Mouse (Mus musculus) left cerebral cortex, postnatal 14 days (tissue): Measurements from ENCODE around the gene Zc3h4. TPM values are rescaled to one million over a fixed set of nuclear protein-coding genes. Genes with fewer than 3 reads are reported as not detected.
"Not testable (repeated sequence)": the region's sequence is repeated elsewhere in the genome, so short reads cannot be mapped to it uniquely, and the experiment has no call there.

ENCODE experiments used
- DNase-seq, 2 experiments: peaks; one replicate each; pipeline ENCODE4 v3.0.0; 2021 to 2022; ENCODE audit warnings: low spot score in 2 of 2, mixed read lengths in 1 of 2
- intact Hi-C: fragments of 180-260 bp; cut with DNase I; formaldehyde crosslinking; loops from one replicate; pipeline ENCODE4 v1.15.1; 2025
- long read RNA-seq, 2 experiments: library from polyadenylated mRNA; stranded (forward); transcript quantifications; one replicate each; pipeline ENCODE4 v2.0.0; 2021
- total RNA-seq, 2 experiments: library from RNA; stranded (reverse); gene quantifications; 2 replicates each; pipeline ENCODE4 v1.2.3; 2021

Gene Zc3h4
- total RNA-seq = 10 to 100 TPM; 55.1 to 55.7 TPM
- long read RNA-seq, experiment 1, partial matches to known transcripts = 12 of 12 reads
- long read RNA-seq, experiment 1, other reads (novel, unspliced or antisense) = 0 of 12 reads
- long read RNA-seq, experiment 2, partial matches to known transcripts = 1 of 10 reads
- long read RNA-seq, experiment 2, other reads (novel, unspliced or antisense) = 9 of 10 reads

DNA sequence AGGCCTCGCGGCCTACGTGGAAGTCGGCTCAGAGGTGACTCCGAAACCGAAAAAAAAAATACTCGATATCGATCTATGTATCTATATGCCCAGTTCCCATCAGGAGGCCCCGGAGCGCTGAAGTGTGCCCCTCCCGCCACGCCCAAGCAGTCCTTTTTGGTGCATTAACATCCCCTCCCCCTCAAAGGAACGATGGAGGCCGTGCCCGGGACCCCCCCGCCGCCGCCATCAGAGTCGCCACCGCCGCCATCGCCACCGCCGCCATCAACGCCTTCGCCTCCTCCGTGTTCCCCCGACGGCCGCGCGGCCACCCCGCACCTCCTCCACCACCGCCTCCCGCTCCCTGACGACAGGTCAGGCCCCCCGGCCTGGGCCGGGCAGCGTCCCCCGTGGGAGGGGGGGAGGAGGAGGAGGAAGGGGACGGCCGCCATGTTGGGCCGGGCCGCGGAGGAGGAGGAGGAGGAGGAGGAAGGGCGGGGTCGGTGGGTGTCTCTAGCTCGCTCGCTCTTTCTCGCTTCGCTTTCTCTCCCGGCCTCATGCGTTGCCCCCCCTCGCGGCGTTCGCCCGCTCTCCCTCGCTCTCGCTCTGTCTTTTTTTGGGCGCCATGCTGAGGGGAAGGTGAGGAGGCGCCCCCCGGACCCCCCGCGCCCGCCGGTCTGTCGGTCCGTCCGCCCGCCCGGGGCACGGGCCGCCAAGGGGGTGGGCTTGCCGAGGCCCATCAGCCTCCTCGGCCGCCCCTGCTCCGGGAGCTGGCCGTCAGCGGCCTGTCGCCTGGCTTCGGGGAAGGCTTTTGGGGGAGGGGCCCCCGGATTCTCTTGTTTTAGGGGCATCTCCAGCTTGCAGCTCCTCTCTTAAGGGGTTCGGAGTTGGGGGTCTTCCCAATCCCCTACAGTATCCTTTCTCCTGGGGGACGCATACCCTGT, at the start of gene Zc3h4:
Zc3h4 (plus strand) TSS at position 222 of the 923 bp plus-strand sequence.
- intact Hi-C loops = loop anchor here (2.0 to 5.0 kb wide), 2 partner anchors 214 to 416 kb away; partner anchors contain the start of genes Arhgap35, Fkrp and Strn4
- peak; percentile 71 to 83 for DNase-seq

DNA sequence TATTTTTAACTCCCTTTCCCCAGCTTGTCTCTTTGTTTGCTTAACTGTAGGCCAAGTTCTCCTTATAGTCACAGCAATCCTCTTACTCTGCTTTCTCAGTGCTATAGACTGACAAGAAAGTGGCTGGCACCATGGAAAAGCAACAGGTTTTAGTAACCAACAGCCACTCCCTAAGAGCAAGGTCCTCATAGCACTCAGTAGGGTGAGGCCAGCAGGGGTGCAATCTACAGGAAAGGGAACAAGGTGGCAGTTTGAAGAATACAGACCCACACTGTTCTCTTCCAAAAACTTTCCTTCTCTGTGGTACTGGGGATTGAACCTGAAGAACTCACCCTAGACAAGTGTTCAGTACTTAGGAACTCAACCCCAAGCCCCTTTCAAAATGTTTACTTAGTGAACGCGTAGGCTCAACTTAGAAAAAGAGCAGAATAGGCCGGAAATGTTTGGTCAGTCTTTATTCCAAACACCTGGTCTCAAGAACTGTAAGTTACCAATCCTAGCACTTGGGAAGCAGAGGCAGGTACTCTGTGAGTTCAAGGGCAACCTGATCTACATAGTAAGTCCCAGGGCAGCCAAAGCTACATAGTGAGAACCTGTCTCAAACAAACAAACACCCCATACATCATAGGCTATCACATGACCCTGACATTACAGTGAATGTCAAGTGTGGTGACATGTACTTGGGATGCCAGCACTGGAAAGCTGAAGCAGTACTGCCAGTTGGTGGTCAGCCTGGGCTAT, 44.7 kb upstream of the Zc3h4 start:
- DNase-seq = no peak

DNA sequence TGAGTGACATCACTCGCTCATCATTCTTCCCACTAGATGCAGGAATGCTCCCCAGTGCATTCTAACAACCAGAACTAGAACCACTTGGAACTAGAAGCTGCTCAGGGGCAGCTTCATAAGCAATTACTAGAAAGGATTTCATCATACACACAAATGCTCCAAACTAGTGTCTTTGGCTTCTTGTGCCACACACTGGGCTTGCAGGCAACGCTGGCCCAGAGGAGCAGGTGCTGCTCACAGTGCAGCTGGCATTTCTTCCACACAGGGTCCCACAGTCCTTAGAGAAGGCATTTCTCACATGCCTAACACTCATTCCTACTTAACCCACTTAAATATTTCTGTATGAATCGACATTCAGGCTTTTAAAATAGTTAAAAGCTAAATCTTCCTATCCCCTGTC, 43.1 kb upstream of the Zc3h4 start:
- no peak for DNase-seq
- intact Hi-C loops = no loop called here

More for the DNA sequence above, 44.7 kb upstream of the Zc3h4 start:
- intact Hi-C loops = no loop called here

- DNase-seq = no peak
- intact Hi-C loops = no loop called here
Measured at GRCm38 (mm10) chr7:16364319-16364718, 36.4 kb upstream of the Zc3h4 start.

DNA sequence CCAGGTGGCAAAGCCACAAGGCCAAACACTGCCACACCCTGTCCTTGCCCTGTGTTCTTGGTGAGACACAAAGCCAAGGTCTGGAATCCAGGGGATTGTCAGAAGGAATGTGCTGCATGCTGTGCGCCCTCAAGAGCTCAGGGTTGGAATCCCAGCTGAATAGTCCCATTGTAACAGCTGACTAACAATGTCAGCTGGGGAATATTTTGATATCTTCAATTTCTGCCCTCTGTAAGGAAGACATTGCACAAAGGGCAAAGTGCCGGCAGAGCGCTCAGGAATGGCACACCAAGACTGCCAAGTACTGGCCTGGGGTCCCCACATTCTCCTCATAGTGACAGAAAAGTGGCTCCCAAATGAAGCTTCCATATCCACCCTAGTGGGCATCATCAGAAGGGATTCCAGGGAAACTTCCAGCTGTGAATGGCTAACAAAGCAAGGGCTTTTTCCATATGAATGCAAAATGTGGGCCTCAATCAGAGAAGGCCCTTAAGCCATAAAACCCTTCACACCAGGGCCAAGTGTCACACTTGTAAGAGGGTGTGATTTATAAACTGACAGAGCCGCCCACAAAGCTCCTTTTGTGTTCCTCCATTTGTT, 35.7 kb upstream of the Zc3h4 start:
- no peak for DNase-seq
- intact Hi-C loops = no loop called here

DNA sequence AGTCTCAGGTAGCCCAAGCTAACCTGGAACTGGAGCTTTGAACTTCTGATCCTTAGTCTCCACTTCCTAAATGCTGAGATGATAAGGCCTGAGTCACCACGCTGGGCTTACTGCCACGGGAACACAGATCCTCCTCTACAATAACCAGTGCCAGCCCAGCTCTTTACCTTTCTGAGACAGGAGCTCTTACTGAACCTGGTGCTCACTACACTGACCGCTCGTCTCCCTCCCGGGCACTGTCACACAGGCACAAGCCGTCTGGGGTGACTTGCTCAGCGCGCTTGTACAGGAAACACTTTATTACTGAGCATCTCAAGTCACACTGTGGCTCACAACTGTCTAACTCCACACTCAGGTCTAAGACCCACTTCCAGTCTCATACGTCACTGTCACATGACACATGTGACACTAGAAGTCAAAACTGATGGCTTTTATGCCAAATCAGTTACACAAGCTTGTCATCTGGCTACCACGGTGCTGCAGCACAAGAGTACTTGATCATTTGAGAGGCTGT, 34.5 kb upstream of the Zc3h4 start:
- intact Hi-C loops = no loop called here
- DNase-seq = no peak

GRCm38 (mm10) chr7:16366669-16367068, 34.0 kb upstream of the Zc3h4 start:
- intact Hi-C loops = no loop called here
- no peak for DNase-seq

GRCm38 (mm10) chr7:16368835-16369234, 31.9 kb upstream of the Zc3h4 start:
- intact Hi-C loops = no loop called here
- no peak for DNase-seq

DNA sequence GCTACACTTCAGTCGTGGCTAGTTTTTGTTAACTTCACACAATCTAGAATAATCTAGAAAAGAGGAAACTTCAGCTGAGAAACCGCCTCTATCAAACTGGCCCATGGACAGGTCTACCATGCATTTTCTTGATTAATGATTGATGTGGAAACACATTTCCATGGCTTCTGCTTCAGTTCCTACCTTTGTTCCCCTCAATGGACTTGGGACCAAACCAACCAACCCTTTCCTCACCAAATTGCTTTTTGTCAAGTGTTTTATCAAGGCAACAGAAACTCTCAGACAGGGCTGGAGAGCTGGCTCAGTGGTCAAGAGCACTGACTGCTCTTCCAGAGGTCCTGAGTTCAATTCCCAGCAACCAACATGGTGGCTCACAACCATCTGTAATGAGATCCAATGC, 30.1 kb upstream of the Zc3h4 start:
- no peak for DNase-seq
- intact Hi-C loops = loop anchor here (5.0 to 10.0 kb wide), 2 partner anchors 38 to 166 kb away; no protein-coding TSS in a partner anchor

DNA sequence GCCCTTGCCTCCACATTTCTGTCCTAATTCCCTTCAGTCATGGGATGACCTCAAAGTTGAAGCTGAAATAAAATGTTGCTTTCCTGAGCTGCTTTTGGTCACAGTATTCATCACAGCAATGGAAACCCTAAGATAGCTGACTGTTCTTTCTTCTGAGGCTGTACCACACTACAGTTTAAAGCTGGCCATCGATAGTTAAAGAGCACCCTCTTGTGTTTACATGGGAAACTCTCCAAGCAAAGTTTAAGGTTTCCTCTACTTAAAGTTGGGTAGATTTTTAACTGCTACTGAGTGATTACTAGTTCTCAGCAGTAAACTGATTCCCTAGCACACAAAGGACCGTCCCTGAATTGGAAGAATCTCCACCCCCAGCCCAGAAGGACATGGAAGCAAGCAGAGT, 27.0 kb upstream of the Zc3h4 start:
- no peak for DNase-seq
- intact Hi-C loops = loop anchor here (1.0 to 10.0 kb wide), 3 partner anchors 41 to 169 kb away; no protein-coding TSS in a partner anchor

DNA sequence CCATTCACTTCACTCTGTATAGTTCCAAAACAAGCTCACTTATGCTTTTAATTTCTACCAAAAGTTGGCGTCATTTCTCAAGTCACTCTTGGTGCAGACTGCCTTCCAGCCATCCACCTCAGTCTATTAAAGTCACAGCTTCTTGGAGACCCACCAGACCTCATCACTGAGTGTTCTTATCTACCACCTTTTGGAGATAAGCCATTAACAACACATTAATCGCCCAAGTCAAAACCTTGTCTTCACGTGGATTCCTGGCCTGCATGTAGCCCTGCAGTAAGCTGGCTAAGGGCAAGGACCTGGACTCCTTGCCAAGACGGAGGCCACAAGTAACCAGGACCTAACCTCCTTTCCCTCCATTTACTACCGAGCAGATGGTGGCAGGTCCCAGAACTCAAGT, 25.7 kb upstream of the Zc3h4 start:
- intact Hi-C loops = loop anchor here (5.0 to 10.0 kb wide), 2 partner anchors 43 to 170 kb away; no protein-coding TSS in a partner anchor
- DNase-seq = no peak

- peak; percentile 33 to 40 for DNase-seq
- intact Hi-C loops = loop anchor here (10.0 kb wide), 1 partner anchor 172 kb away; no protein-coding TSS in a partner anchor
Measured at GRCm38 (mm10) chr7:16376505-16376904, 24.2 kb upstream of the Zc3h4 start.

GRCm38 (mm10) chr7:16387160-16388041, 13.3 kb upstream of the Zc3h4 start, which contains the start of gene Sae1:
Sae1 (minus strand) TSS chr7:16387806.
- intact Hi-C loops = no loop called here
- DNase-seq = peak; percentile 97 to 98

DNA sequence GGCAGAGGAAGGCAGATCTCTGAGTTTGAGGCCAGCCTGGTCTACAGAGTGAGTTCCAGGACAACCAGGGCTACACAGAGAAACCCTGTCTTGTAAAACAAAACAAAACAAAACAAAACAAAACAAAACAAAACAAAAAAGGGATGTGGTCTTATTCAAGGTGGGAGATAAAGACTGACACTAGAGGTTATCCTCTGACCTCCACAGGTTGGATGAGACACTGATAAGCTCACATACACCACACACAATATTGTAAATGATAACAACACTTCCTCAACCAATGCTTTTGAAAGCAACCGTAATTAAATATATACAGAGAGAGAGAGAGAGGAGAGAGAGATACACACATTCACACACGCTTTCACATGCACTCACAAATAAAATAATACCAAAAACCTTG, 10.8 kb upstream of the Zc3h4 start:
- intact Hi-C loops, DNase-seq: not testable (repeated sequence)

DNA sequence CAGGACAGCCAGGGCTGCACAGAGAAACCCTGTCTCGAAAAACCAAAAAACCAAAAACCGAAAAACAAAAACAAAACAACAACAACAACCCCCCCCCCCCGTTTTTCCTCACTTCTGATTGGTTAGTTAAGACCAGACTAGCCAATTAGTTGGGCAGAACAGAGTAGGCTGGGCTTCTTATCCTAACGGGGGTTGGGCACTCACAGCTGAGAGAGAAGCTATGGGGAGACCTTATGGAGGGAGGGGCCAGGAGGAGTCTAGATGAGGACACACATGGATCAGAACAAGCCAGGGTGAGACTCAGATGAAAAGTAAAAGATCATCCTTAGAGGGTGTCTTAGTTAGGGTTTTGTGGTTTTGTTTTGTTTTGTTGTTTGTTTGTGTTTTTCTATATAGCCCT, 7.8 kb upstream of the Zc3h4 start:
- intact Hi-C loops = no loop called here
- DNase-seq = no peak

DNA sequence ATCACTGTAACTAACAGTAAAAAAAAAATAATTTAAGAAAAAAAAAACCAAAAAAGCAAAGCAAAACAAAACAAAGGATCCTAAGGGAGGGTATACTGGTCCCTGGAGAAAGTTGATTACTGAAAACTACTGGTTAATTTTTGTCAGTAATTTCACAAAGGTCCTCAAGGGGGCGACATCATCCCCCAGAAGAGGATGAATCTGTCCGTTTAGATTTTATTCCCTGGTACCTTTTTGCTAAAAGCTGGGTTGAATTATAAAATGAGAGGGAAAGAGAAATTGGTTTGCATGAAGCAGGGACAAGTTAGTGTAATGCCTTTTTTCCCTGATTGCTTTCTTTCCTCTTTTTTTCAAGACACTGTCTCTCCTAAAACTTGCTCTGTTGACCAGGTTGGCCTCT, 4.8 kb upstream of the Zc3h4 start:
- DNase-seq = peak; percentile 50 to 70
- intact Hi-C loops = loop anchor here (1.0 to 2.0 kb wide), 2 partner anchors 30 to 69 kb away; no protein-coding TSS in a partner anchor

DNA sequence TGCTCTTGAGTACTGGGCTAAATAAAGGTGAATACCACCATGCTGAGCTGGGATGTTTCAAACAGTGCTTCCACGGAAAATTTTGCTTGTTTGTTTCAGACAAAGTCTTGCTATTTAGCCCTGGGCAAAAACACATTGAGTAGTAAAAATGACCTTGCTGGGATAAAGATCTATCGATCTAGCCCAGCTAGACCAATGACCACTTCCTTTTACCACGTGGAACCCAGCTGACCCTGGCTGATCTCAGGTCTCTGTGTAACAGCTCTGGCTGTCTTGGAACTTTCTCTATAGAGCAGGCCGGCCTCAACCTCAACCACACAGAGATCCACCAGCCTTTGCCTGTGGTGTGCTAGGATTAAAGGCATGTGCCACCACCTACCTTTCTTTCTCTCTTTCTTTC, 3.2 kb upstream of the Zc3h4 start:
- intact Hi-C loops = loop anchor here (2.0 kb wide), 1 partner anchor 67 kb away; no protein-coding TSS in a partner anchor
- no peak for DNase-seq
